In the genomic region with DNA sequence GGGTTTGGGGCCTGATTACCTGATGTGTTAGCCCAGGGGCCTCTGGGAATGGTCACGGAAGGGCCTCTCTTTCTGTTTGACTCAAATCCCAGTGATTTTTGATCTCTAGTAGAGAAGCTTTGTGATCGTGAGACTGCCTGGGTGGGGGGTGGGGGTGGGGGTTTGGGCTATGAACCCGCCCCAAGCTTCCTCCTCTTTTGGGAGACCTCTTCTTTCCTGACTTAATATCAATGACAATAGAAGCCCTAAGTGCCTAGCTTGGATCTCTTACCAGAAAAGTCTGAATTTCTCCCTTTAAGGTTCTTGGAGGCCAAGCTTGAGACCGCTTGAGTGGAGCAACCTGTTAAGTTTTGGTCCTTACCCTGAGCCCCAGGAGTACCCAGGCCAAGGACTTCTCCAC, we compare ENCODE assay signal across 7 mouse cellular contexts. TPM values are rescaled to one million over a fixed set of nuclear protein-coding genes. Genes with fewer than 3 reads are reported as not detected.
A peak's percentile ranks its signal among the peaks of the same experiment; 100 is the strongest.
DNase-seq lines count a peak whose midpoint lies in the region; ATAC-seq and TF ChIP-seq lines count a peak whose summit lies in the region.

No protein-coding gene starts in this region.

- DNase-seq in testis, postnatal 14 days (ENCODE audit: low spot score), result no peak
- no peak for DNase-seq in hindbrain, embryonic 10.5 days (ENCODE audit: low spot score)
- DNase-seq in ovary, postnatal 14 days (ENCODE audit: low spot score), result no peak
- no peak for DNase-seq in thymus, adult 18-20 months
- no peak for DNase-seq in lung, postnatal 25 days (ENCODE audit: low spot score)

- no peak for TF ChIP-seq CTCF in testis, adult 2 months (IDR thresholded peaks at IDR 0.05; ENCODE audit: control insufficient read depth, insufficient read depth, insufficient replicate concordance, low read depth, low read length)

- no peaks in the 10 kb centered on the region for H3K36me3 ChIP-seq in testis, adult 2 months (ENCODE audit: control insufficient read depth, insufficient read depth, low read length)
- no peaks in the 10 kb centered on the region for H3K36me3 ChIP-seq in hindbrain, embryonic 10.5 days
- no peaks in the 10 kb centered on the region for H3K36me3 ChIP-seq in liver, embryonic 16.5 days (ENCODE audit: control insufficient read depth, insufficient read depth)

- H3K27me3 ChIP-seq in testis, adult 2 months (ENCODE audit: control insufficient read depth, insufficient read depth, low read length), result no peaks in the 10 kb centered on the region
- H3K27me3 ChIP-seq in hindbrain, embryonic 10.5 days (ENCODE audit: insufficient read depth, poor library complexity, severe bottlenecking), result peaks cover 14% of the 10 kb centered on the region; the same call in 1 of the 2 replicates
- peaks cover 63% of the 10 kb centered on the region for H3K27me3 ChIP-seq in liver, embryonic 16.5 days (ENCODE audit: control insufficient read depth, insufficient read depth, low read depth, low read length)

- H3K4me1 ChIP-seq in testis, adult 2 months (ENCODE audit: control insufficient read depth, insufficient read depth, low read length), result peaks cover 35% of the 10 kb centered on the region
- peaks cover 53% of the 10 kb centered on the region for H3K4me1 ChIP-seq in hindbrain, embryonic 10.5 days (replicated peaks)
- peaks cover 7% of the 10 kb centered on the region for H3K4me1 ChIP-seq in liver, embryonic 16.5 days (ENCODE audit: control insufficient read depth, low read depth, low read length)

- H3K9ac ChIP-seq in liver, embryonic 16.5 days (ENCODE audit: low read depth, low read length), result no peak overlapping the region

- no peak for TF ChIP-seq POLR2A in testis, adult 2 months (IDR thresholded peaks at IDR 0.05; ENCODE audit: control insufficient read depth, low read depth, low read length)

- 0 out of 2 replicates have a peak overlapping the region, but pooled peaks have one; percentile 72 for H3K4me2 ChIP-seq in liver, embryonic 16.5 days (ENCODE audit: low read depth, low read length)

- ATAC-seq in liver, embryonic 16.5 days (ENCODE audit: low read depth), result no peak

- WGBS in hindbrain, embryonic 10.5 days, result 18% methylated on average over 4 of the region's 4 CpGs
- WGBS in liver, embryonic 16.5 days (ENCODE audit: insufficient replicate concordance), result 47% methylated on average over 4 of the region's 4 CpGs

- H3K9me3 ChIP-seq in hindbrain, embryonic 10.5 days, result no peaks in the 10 kb centered on the region
- no peaks in the 10 kb centered on the region for H3K9me3 ChIP-seq in liver, embryonic 16.5 days (replicated peaks; ENCODE audit: control insufficient read depth, low read length)

- peak overlapping the region; percentile 74 for H3K4me3 ChIP-seq in testis, adult 2 months (ENCODE audit: control insufficient read depth, low read depth, low read length)
- H3K4me3 ChIP-seq in hindbrain, embryonic 10.5 days, result peak overlapping the region; percentile 97
- no peak overlapping the region for H3K4me3 ChIP-seq in liver, embryonic 16.5 days (ENCODE audit: low read depth, low read length)

- H3K27ac ChIP-seq in testis, adult 2 months (ENCODE audit: control insufficient read depth, insufficient read depth, low read depth, low read length), result no peak overlapping the region; the same call in 1 of the 2 replicates
- peak overlapping the region; percentile 99 for H3K27ac ChIP-seq in hindbrain, embryonic 10.5 days
- no peak overlapping the region for H3K27ac ChIP-seq in liver, embryonic 16.5 days (ENCODE audit: low read length)

RNA-seq across cellular contexts. Expression of a gene that starts 0.8 kb away (rescaled TPM):
- 2.2 and 2.8 TPM in 2 replicates for polyA plus RNA-seq in testis, adult 2 months (2012; rRNA removed)
- 3.1 and 3.3 TPM in 2 replicates for polyA plus RNA-seq in hindbrain, embryonic 10.5 days (2016; fragmentation: Nextera tagmentation; extraction: Ambion mirVana)
- 0.07 TPM in 1 of 2 replicates, not detected in the other for polyA plus RNA-seq in liver, embryonic 16.5 days (2015; fragmentation: Nextera tagmentation; extraction: Ambion mirVana)

RNA-seq across cellular contexts. Expression of a gene that starts 58.9 kb away (rescaled TPM):
- polyA plus RNA-seq in testis, adult 2 months (2012; rRNA removed), result 87.3 and 106 TPM in 2 replicates
- polyA plus RNA-seq in hindbrain, embryonic 10.5 days (2016; fragmentation: Nextera tagmentation; extraction: Ambion mirVana), result 149 and 151 TPM in 2 replicates
- 121 TPM in 2 replicates for polyA plus RNA-seq in liver, embryonic 16.5 days (2015; fragmentation: Nextera tagmentation; extraction: Ambion mirVana)

RNA-seq across cellular contexts. Expression of a gene that starts 59.2 kb away (rescaled TPM):
- polyA plus RNA-seq in testis, adult 2 months (2012; rRNA removed), result 591 and 623 TPM in 2 replicates
- polyA plus RNA-seq in hindbrain, embryonic 10.5 days (2016; fragmentation: Nextera tagmentation; extraction: Ambion mirVana), result 22.4 and 26.7 TPM in 2 replicates
- polyA plus RNA-seq in liver, embryonic 16.5 days (2015; fragmentation: Nextera tagmentation; extraction: Ambion mirVana), result 24.2 and 31.3 TPM in 2 replicates

Comparison
In these comparisons a context has a peak if more than half of its experiments do, and no peak if none do; other contexts are left out.
1. RNA of a gene that starts 59.2 kb away (polyA plus RNA-seq): 591 to 623 TPM in testis, adult 2 months; 24.2 to 31.3 TPM in liver, embryonic 16.5 days and 22.4 to 26.7 TPM in hindbrain, embryonic 10.5 days; every median in the first group is over 10 times any median in the second.